Mouse (Mus musculus) C2C12 (cell line): ENCODE measurements at regions not wholly inside any gene's neighbourhood (a gene's known extent, or its start where the extent isn't known, plus 50 kb on each side); places are given as distances from the start of the nearest gene placed in this dataset.

Source experiments
- H3K27me3 ChIP-seq: one replicate; pipeline ENCODE4 v1.6.1; 2011; ENCODE audit not compliant: control insufficient read depth, insufficient read depth, insufficient read length
- H3K36me3 ChIP-seq: one replicate; pipeline ENCODE4 v1.6.1; 2011; ENCODE audit not compliant: control insufficient read depth, insufficient read depth
- H3K4me3 ChIP-seq: one replicate; pipeline ENCODE4 v1.5.1; 2011; ENCODE audit warnings: mild to moderate bottlenecking, control low read depth; ENCODE audit not compliant: poor library complexity, insufficient read depth, severe bottlenecking
- H3K79me2 ChIP-seq: one replicate; pipeline ENCODE4 v1.6.1; 2011; ENCODE audit not compliant: control insufficient read depth, insufficient read depth
- H3K79me3 ChIP-seq: one replicate; pipeline ENCODE4 v1.6.1; 2011; ENCODE audit warnings: low read depth, control low read depth
- H3ac ChIP-seq: one replicate; pipeline ENCODE3; 2011; ENCODE audit warnings: low read depth; ENCODE audit not compliant: control insufficient read depth, insufficient read length
- CEBPB ChIP-seq: IDR thresholded peaks from one replicate; pipeline ENCODE4 v1.6.1; 2011; ENCODE audit warnings: low read depth, mild to moderate bottlenecking, control low read depth, moderate library complexity
- CTCF ChIP-seq: IDR thresholded peaks from one replicate; pipeline ENCODE4 v1.5.1; 2011; ENCODE audit not compliant: control insufficient read depth, insufficient read depth, insufficient read length
- FOSL1 ChIP-seq: IDR thresholded peaks from one replicate; pipeline ENCODE4 v1.8.0; 2011; ENCODE audit warnings: mild to moderate bottlenecking, low read length; ENCODE audit not compliant: poor library complexity, insufficient read depth, severe bottlenecking
- MAX ChIP-seq: IDR thresholded peaks from one replicate; pipeline ENCODE4 v1.6.1; 2011; ENCODE audit warnings: mild to moderate bottlenecking, control low read depth
- MYOD1 ChIP-seq: IDR thresholded peaks from one replicate; pipeline ENCODE4 v1.6.1; 2011; ENCODE audit warnings: low read depth; ENCODE audit not compliant: control insufficient read depth, insufficient read length
- MYOG ChIP-seq: IDR thresholded peaks from one replicate; pipeline ENCODE4 v1.6.1; 2011; ENCODE audit not compliant: control insufficient read depth, insufficient read length; ENCODE audit errors: extremely low read depth
- USF1 ChIP-seq: IDR thresholded peaks from one replicate; pipeline ENCODE4 v1.6.1; 2011; ENCODE audit warnings: low read depth, mild to moderate bottlenecking, control low read depth, moderate library complexity

- H3K79me3 ChIP-seq: no peaks in the 10 kb centered on the region
- H3K4me3 ChIP-seq: no peak overlapping the region
- H3K27me3 ChIP-seq: no peaks in the 10 kb centered on the region
- no peak overlapping the region for H3ac ChIP-seq
- H3K79me2 ChIP-seq: no peaks in the 10 kb centered on the region
- no peaks in the 10 kb centered on the region for H3K36me3 ChIP-seq
- TF ChIP-seq CTCF: no peak
- TF ChIP-seq FOSL1: no peak
- TF ChIP-seq CEBPB: no peak
- no peak for TF ChIP-seq MYOD1
- TF ChIP-seq MAX: no peak
- no peak for TF ChIP-seq USF1
- TF ChIP-seq MYOG: no peak
These were observed 112.1 kb downstream of the 1190002N15Rik start for GRCm38 (mm10) chr9:94425804-94426203.

GRCm38 (mm10) chr9:94424438-94425135, 113.3 kb downstream of the 1190002N15Rik start:
- H3K27me3 ChIP-seq: no peaks in the 10 kb centered on the region
- no peaks in the 10 kb centered on the region for H3K79me2 ChIP-seq
- no peaks in the 10 kb centered on the region for H3K79me3 ChIP-seq
- no peaks in the 10 kb centered on the region for H3K36me3 ChIP-seq
- H3ac ChIP-seq: no peak overlapping the region
- TF ChIP-seq MYOD1 (no peak), CTCF (no peak), MAX (no peak), FOSL1 (no peak), CEBPB (no peak), MYOG (no peak), USF1 (no peak)
- H3K4me3 ChIP-seq: no peak overlapping the region

GRCm38 (mm10) chr9:94410546-94410945, 127.3 kb downstream of the 1190002N15Rik start:
- Histone ChIP-seq H3K4me3 (no peak overlapping the region), H3K36me3 (no peaks in the 10 kb centered on the region), H3ac (no peak overlapping the region), H3K79me2 (no peaks in the 10 kb centered on the region), H3K79me3 (no peaks in the 10 kb centered on the region), H3K27me3 (no peaks in the 10 kb centered on the region)
- no peak for TF ChIP-seq MAX

- Histone ChIP-seq H3ac (no peak overlapping the region), H3K79me3 (no peaks in the 10 kb centered on the region), H3K27me3 (no peaks in the 10 kb centered on the region), H3K79me2 (no peaks in the 10 kb centered on the region), H3K36me3 (no peaks in the 10 kb centered on the region), H3K4me3 (no peak overlapping the region)
- TF ChIP-seq MYOG (no peak), CEBPB (no peak), MYOD1 (no peak), MAX (no peak), USF1 (no peak), CTCF (no peak), FOSL1 (no peak)
These were observed 127.8 kb downstream of the 1190002N15Rik start for GRCm38 (mm10) chr9:94410042-94410441.

- H3ac ChIP-seq: no peak overlapping the region
- no peak overlapping the region for H3K4me3 ChIP-seq
- no peaks in the 10 kb centered on the region for H3K36me3 ChIP-seq
- no peaks in the 10 kb centered on the region for H3K79me3 ChIP-seq
- no peak for TF ChIP-seq USF1
- TF ChIP-seq CEBPB: no peak
- no peak for TF ChIP-seq CTCF
- TF ChIP-seq MYOG: no peak
- TF ChIP-seq MYOD1: peak; percentile 7
- TF ChIP-seq FOSL1: no peak
- H3K27me3 ChIP-seq: no peaks in the 10 kb centered on the region
- no peaks in the 10 kb centered on the region for H3K79me2 ChIP-seq
These were observed 129.1 kb downstream of the 1190002N15Rik start for GRCm38 (mm10) chr9:94408635-94409323.

- Histone ChIP-seq H3K36me3 (no peaks in the 10 kb centered on the region), H3K27me3 (no peaks in the 10 kb centered on the region), H3K79me2 (no peaks in the 10 kb centered on the region), H3ac (no peak overlapping the region), H3K79me3 (no peaks in the 10 kb centered on the region), H3K4me3 (no peak overlapping the region)
- TF ChIP-seq MYOD1 (no peak), CEBPB (no peak), CTCF (no peak), MAX (no peak), MYOG (no peak), FOSL1 (no peak), USF1 (no peak)
These were observed 130.2 kb downstream of the 1190002N15Rik start for GRCm38 (mm10) chr9:94407671-94408070.
